Mouse (Mus musculus) cerebellum, postnatal 14 days (tissue): Measurements from ENCODE around the gene Ssh1.
A peak's percentile ranks its signal among the peaks of the same experiment; 100 is the strongest.

Experiments used
- DNase-seq, 2 experiments: peaks; one replicate each; pipeline ENCODE4 v3.0.0; 2021; ENCODE audit warnings: mixed read lengths in 2 of 2

The Ssh1 gene

GRCm38 (mm10) chr5:113929526-113929925 is 64.2 kb downstream of the Ssh1 start:
- DNase-seq = no peak

GRCm38 (mm10) chr5:113924608-113925007 is 69.1 kb downstream of the Ssh1 start:
- DNase-seq = no peak

DNA sequence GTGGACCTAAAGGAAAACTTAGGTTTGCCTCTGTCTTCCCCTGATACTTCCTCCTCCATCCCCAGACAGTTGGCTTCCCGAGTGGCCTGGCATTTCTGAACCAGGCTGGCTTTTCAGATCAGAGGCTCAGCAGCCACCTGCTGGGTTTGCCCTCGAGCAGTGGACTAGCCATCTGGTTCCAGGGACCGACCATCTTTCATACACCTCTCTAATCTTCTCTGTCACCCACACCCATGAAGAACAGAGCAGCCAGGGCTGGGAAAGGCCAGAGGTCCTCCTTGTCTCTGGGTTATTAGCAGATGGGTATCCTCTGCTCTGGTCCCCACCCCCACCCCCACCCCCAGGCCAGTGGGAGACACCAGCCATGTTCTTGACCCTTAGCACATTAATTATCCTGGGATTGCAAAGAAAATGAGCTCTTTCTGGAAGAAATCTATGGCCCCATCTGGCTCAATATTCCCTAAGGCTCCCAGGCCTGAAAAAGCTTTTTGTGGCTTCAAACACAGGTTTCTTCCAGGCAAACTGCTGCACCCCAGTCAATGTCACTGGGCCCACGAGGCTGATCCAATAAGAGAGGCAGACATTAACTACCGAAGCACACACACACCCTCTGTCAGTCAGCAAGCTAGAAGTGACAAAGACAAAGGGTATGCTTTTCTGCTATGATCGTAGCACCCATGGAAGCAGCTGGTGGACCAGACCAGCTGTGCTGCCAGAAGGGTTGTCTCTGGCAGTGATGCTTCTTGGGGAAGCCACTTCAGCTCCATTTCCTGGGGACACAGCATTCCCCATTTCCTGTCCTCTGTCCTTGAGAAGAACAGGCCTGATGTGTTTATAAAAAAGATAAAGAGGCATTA is 72.2 kb downstream of the Ssh1 start:
- DNase-seq = peak; percentile 72 to 76

DNA sequence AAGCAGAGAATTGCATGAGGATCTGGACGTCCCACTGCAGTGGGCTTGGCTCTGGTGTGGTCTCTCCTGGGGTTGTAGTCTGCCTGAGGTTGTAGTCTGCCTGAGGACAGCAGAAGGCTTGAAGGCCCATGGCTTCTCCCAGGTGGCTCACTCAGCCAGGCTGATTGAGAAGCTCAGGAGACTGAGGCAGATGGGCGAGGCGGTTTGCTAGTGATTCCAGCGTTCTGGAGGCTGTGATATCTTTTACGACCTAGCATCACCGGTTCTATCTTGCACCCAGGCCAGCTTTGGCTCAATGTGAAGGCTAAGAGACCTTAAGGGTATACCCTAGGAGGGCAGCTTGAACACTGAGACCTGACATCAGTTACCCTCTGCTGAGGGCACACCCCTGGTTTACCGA is 74.6 kb downstream of the Ssh1 start:
- DNase-seq = no peak

- no peak for DNase-seq
Measured at GRCm38 (mm10) chr5:113918654-113919053, 75.0 kb downstream of the Ssh1 start.

DNA sequence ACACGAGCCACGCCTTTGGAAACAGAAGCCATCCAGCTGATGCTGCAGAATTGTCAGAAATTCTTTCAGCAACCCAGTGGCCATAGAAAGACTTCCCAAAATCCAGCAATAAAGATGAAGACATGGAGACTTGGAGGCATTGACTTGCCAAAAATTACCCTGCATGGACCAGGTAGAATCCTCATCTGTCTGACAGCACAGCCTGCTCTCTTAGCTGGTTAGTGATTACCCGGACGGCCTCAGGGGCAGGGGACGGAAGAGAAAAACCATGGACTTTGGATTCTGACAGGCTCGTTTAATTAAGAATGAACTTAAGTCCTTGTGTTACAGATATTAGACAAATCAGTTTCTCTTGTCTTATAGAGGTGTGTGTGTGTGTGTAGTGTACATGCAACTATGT is 83.0 kb downstream of the Ssh1 start:
- DNase-seq = no peak

- DNase-seq = no peak
Measured at GRCm38 (mm10) chr5:113910065-113910701, 83.5 kb downstream of the Ssh1 start.

DNA sequence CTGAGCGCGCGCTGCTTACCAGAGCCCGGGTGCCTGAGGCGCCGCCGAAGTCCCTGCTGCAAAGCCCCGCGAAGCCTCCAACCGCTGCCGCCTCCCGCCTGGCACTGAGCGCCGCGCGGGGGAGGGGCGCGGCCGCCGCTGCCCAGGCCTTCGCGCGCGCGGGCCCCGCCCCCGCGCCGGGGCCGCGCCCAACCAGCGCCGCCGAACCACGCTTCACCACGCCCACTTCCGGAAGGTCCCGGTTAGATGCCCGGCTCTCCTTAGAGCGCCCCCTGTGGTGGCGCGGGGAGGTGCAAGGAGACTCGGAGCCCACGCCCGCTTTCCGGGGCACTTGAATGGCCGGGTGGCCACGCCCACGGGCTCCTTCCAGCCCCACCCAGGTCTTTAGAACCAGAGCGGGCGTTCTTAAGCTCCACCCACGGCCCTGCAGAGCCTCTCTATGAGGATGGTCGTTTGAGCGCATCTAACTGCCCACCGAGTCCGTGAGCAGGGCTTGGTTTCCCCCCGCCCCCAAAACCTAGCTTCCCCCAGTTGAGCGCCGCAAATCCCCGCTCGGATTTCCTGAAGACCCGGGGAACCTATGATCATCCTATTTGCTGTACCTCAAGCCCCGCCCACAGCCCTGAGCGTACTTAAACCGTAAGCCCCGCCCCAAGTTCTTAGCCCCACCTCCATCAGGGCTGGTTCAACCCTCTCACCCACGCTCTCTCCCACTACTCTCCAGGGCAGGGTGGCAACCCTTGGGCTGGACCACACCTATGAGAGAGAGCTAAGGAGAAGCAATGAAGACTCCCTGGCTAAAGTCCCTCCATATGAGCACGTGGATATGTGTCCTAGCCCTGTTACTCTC is 84.9 kb downstream of the Ssh1 start, which contains the start of gene Coro1c:
Gene Coro1c, minus strand, starts transcription at position 167 of the 850 bp plus-strand sequence.
- DNase-seq = peak; percentile 100

- DNase-seq = peak in 1 of 2 experiments; percentile 69
Measured at GRCm38 (mm10) chr5:113907786-113908567, 85.7 kb downstream of the Ssh1 start.

- no peak for DNase-seq
Measured at GRCm38 (mm10) chr5:113906958-113907735, 86.5 kb downstream of the Ssh1 start.

DNA sequence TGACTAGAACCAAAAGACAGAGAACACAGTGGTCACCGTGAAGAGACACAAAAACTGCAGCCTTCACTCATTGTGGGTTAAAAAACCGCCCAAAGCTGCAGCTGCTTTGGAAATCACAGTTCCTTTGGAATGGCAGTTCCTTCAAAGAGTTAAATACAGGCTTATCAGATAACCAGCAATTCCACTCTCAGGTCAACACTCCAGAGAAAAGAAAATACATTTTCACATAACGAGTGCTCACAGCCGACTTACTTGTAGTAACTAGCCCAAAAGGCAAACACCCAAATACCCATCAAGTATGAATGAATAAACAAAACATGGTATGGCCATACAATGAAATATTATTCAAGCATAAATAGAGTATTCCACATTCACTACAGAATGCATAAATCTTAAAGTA is 88.7 kb downstream of the Ssh1 start:
- DNase-seq = no peak

DNA sequence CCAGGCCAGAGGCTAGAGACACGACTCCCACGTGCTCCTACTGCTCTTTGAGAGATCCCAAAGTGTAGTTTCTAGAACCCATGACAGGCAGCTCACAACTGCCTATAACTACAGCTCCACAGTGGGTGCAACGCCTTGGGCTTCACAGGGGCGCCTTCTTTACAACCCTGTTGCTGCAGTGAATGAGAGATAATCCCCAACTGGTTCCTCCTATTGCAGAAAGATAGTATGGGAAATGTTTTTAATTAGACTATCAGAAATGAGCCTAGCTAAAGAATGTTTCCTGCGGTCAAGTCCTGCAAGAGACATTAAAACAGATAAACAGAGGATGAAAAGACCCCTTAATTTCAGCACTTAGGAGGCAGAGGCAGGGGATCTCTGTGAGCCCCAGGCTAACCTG is 90.7 kb downstream of the Ssh1 start:
- no peak for DNase-seq

DNA sequence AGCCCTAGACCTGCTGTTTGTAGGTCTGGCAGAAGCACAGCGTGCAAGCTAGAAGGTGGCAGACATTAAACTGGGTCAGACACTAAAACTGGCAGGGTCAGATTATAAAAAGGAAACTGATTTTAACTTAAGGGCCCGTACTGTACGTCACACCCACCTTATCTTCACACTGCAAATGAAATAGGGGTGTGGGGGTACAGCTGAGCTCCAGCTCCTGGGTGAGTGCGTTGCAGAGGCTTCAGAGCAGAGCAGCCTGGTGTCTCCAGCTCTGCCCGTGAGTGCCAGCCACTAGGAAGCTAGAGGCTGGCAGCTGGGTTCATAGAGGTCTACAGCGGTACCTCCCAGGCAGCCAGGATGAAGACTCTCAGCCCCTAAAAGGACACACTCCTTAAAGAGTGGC is 91.7 kb downstream of the Ssh1 start:
- no peak for DNase-seq

DNA sequence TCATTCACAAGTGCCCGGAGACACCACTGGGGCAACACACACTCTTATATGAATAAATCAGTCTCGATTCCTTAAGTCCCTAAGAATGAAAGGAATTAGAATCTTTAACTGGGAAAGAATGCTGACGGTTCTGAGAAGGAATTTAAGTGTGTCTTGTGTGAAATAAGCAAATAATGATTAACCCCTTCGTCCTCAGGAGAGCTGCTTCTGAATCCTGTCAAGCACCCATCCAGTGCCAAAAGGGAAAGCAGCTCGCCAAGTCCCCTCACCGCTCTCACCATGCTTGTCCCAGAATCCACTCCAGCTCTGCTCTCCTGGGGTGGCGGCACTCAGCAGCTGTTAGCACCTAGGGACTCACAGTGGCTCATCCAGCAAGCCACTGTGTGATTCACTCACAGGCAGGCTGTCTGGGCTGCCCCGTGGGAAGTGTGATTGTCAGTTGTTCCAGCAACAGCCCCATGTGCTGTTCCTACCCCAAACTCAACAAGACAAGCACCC is 92.6 kb downstream of the Ssh1 start:
- DNase-seq = no peak

DNA sequence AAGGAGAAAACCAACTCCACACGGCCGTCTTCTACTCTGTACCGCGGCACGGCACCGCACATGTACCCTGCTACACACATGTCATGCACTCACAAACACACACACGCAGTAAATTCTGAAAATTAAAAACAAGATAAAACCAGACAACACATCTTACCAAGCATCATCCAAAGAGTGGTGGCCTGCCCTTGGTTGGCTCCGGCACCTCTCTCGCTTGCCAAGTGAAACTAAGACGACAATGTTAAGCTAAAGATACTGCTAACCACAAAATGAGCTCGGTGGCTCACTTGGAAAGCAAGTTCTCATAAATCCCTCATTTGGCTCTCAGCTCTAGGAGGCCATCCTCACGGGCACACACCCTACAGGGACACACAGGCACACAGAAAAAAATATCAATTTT is 94.2 kb downstream of the Ssh1 start:
- DNase-seq = no peak

DNA sequence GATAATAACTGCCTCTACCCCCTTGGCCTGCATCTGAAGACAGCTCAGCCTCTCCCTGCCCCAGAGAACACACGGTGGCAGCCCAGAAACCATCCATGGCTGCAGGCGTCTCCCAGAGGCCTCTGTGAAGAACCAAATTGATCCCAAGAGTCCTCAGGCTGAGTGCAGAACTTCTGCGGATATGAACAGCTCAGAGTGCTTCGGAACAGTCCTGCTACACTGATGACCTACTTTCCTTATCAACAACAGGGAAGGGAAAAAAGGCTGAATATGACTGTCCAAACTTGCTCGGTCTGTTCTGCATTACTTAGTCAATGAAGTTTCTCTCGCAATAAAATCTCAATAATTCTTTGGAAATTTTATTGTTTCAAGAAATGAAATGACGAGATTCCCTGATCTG is 101.7 kb downstream of the Ssh1 start:
- DNase-seq = no peak

- no peak for DNase-seq
Measured at GRCm38 (mm10) chr5:113890874-113891273, 102.8 kb downstream of the Ssh1 start.

GRCm38 (mm10) chr5:113889912-113890311 is 103.8 kb downstream of the Ssh1 start:
- DNase-seq = no peak

DNA sequence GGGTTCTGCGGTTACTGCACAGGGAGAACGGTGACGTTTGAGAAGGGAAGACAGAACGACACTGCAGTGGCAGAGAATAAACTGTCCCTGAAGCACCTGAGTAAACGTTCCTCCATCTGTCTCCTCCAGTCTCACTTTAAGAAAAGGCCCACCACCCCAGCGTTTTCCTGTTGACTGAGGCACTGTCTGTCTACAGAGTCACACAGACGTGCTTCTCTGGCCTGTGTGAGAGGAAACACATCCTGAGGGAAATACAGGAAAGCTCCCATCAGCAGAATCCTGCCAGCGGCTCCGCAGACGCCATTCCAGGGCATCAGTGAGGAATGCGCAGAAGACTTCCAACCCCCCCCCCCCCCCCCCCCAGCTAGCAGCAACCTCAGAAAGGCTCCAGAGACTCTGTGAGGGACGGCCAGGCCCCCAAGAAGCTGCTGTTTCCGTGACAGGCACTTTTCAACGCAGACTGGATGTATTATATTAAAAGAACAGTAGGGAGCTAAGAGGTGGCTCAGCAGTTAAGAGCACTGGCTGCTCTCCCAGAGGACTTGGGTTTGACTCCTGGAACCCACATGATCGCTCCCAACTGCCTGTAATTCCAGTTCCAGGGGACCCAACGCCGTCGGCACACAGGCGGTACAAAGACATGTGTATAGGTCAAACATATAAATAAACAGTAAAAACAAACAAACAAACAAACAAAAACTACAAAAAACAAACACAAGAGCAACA is 104.3 kb downstream of the Ssh1 start:
- no peak for DNase-seq

DNA sequence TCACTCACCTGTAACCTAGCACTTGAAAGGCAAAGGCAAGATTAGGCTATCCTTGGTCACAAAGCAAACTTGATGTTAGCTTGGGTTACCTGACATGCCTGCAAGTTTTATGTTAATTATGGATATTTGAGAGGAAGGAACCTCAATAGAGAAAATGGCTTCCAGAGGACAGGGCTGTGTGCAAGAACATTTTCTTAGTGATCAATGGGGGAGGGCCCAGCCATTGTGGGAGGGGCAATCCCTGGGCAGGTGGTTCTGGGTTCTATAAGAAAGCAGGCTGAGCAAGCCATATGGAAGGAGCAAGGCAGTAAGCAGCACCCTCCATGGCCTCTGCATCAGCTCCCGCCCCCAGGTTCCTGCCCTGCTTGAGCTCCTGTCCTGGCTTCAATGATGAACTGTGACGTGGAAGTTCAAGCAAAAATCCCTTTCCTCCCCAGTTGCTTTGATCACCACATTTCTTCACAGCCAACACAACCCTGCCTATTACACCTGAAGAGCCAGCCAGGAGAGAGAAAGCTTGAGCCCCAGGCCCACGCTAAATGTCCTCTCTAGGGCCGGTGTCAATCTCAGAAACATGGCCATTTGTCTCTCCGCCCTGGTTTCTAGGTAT is 105.4 kb downstream of the Ssh1 start:
- no peak for DNase-seq
